Mouse (Mus musculus): Measurements from ENCODE around the gene Akr1a1. TPM values are rescaled to one million over a fixed set of nuclear protein-coding genes. Genes with fewer than 3 reads are reported as not detected.
"Not testable (repeated sequence)": the region's sequence is repeated elsewhere in the genome, so short reads cannot be mapped to it uniquely, and the experiment has no call there.

The Akr1a1 gene
- polyA plus RNA-seq (2012; rRNA removed): 1,043 and 1,056 TPM in 2 replicates

GRCm38 (mm10) chr4:116650924-116651796 lies at the start of gene Akr1a1:
Gene Akr1a1, minus strand, starts transcription at chr4:116651680.
- no peak for DNase-seq (ENCODE audit: low read depth)

- no peak for DNase-seq (ENCODE audit: low read depth)
Measured at GRCm38 (mm10) chr4:116700964-116701363, 49.5 kb upstream of the Akr1a1 start.

- no peak for DNase-seq (ENCODE audit: low read depth)
Measured at GRCm38 (mm10) chr4:116698693-116699342, 47.3 kb upstream of the Akr1a1 start.

- DNase-seq (ENCODE audit: low read depth): no peak
Measured at GRCm38 (mm10) chr4:116693785-116694184, 42.3 kb upstream of the Akr1a1 start.

- DNase-seq (ENCODE audit: low read depth): no peak
Measured at GRCm38 (mm10) chr4:116692146-116692545, 40.7 kb upstream of the Akr1a1 start.

DNA sequence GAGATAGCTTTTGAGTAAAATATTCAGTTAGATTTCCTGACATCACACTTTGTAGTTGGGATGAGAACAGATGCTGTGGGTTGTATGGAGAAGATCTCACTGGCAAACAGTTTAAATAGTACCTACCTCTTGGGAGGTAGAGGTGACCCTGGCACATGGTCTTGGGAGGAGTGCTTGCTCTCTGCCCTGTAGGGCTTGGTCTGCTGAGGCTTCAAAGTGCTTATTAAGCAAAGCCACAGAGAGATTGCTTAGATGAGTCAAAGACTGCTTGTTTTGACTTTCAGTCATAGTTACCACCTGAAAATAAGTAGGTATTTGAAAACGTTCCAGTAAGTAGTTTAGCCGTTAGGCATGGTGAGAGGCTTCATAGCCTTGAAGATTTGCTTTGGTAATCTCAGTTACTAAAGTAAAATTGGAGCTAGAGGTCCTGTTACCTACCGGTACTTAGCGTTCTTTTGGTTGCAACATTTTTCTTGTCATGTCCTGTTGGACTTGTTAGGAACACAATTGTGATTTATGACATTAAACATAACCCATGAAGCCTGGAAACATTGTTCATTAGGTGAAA lies 37.9 kb upstream of the Akr1a1 start:
- peak; percentile 96 for DNase-seq (ENCODE audit: low read depth)

DNA sequence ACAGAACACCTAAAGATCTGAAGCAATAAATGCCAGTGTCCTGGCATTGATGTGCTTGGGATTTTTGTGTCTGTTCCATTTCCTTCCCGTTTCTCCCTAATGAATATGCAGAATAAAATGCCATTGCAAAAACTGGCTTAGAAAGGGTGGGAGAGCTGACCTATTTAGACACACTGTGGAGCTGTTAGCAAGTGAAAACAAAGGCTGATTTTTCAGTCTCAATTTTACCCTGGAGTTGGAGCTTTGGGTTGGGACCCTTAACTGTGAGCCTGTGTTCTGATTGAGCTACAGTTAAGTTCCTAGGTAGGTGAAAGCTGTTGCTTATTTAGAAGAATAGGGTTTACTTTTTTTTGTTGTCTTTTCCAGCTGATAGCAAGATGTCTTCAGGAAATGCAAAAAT lies 35.6 kb upstream of the Akr1a1 start:
- no peak for DNase-seq (ENCODE audit: low read depth)

- no peak for DNase-seq (ENCODE audit: low read depth)
Measured at GRCm38 (mm10) chr4:116685402-116686061, 34.1 kb upstream of the Akr1a1 start, which contains the start of gene Prdx1. Gene Prdx1, plus strand, starts transcription at chr4:116685544.

GRCm38 (mm10) chr4:116684665-116685064 lies 33.2 kb upstream of the Akr1a1 start:
- no peak for DNase-seq (ENCODE audit: low read depth)

GRCm38 (mm10) chr4:116683957-116684356 lies 32.5 kb upstream of the Akr1a1 start:
- DNase-seq (ENCODE audit: low read depth): no peak

DNA sequence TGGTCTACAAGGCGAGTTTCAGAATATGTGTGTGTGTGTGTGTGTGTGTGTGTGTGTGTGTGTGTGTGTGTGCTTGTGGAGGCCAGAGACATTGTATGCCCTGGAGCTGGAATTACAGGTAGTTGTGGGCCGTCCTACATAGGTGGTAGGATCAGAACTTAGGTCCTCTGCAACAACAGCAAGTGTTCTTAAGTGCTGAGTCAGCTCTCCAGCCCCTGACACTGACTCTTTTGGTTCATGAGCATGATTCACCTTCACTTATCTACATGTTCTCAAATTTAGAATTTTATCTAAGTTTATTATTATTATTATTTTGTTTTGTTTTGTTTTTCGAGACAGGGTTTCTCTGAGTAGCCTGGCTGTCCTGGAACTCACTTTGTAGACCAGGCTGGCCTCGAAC lies 29.0 kb upstream of the Akr1a1 start:
- not testable (repeated sequence) for DNase-seq (ENCODE audit: low read depth)

DNA sequence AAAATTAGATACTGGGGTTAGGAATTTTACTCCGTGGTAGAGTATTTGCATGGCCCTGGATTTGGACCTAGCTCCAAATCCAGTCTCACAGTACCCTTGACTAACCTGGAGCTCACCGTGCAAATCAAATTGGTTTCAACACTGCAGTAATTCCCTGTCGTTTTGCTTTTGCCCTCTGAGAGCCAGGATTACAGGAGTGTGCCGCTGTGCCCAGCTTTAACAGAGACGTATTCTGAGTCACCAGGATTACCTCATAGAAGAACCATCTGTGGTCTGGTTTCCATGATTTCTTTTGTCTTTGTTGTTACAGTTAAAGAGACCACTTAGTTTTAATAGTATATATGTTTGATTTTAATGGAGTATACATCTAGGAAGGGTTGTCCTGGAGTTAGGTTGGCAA lies 27.7 kb upstream of the Akr1a1 start:
- DNase-seq (ENCODE audit: low read depth): peak; percentile 83

GRCm38 (mm10) chr4:116677808-116678207 lies 26.3 kb upstream of the Akr1a1 start:
- no peak for DNase-seq (ENCODE audit: low read depth)

- DNase-seq (ENCODE audit: low read depth): no peak
Measured at GRCm38 (mm10) chr4:116676027-116676426, 24.5 kb upstream of the Akr1a1 start.

DNA sequence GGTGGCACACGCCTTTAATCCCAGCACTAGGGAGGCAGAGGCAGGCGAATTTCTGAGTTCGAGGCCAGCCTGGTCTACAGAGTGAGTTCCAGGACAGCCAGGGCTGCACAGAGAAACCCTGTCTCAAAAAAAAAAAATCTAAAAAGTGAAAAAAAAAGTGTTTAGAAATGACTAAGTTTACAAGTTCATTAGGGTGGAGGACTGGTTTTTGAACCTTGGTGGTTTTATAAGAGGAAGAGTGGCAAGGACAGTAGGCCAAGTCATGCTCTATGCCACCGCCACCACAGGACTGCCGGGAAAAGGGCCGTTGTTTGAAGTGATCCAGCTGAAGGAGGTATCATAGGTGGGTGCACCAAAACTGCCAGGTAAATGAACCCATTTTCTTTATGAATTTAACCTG lies 23.3 kb upstream of the Akr1a1 start:
- DNase-seq (ENCODE audit: low read depth): not testable (repeated sequence)

DNA sequence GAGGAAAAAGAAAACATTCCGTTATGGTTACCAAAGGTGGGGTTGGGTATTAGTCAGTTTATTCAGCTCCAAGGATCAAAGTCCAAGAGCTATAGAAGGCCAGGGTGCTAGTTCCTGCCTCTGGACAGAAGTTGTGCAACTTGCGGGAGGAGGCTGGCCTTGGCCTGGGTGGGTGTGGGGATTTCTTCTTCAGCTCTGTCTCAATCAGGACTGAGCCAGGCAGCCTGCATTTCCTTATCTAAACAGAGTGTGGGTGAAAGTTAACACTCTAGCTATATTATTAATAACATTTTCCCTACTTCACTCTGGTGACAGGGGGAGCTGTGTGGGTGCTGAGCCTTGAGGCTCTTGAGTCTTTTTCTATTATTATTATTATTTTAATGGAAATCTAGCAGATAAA lies 21.3 kb upstream of the Akr1a1 start:
- no peak for DNase-seq (ENCODE audit: low read depth)

DNA sequence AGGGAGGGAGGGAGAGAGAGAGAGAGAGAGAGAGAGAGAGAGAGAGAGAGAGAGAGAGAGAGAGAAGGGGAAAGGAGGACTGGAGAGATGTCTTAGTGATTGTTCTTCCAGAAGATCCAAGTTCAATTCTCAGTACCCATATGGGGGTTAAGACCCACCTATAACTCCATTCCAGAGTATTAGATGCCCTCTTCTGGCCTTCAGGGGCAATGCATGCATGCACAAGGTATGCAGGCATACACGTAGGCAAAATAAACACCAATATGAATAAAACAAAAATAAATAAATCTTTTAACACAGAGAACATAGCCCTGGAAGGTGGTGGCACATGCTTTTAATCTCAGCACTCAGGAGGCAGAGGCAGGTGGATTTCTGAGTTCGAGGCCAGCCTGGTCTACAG lies 17.8 kb upstream of the Akr1a1 start:
- no peak for DNase-seq (ENCODE audit: low read depth)

- no peak for DNase-seq (ENCODE audit: low read depth)
Measured at GRCm38 (mm10) chr4:116668145-116668544, 16.7 kb upstream of the Akr1a1 start.

- DNase-seq (ENCODE audit: low read depth): no peak
Measured at GRCm38 (mm10) chr4:116666625-116667024, 15.1 kb upstream of the Akr1a1 start.

GRCm38 (mm10) chr4:116661998-116662397 lies 10.5 kb upstream of the Akr1a1 start:
- DNase-seq (ENCODE audit: low read depth): no peak

- no peak for DNase-seq (ENCODE audit: low read depth)
Measured at GRCm38 (mm10) chr4:116660829-116661228, 9.3 kb upstream of the Akr1a1 start.

GRCm38 (mm10) chr4:116659916-116660315 lies 8.4 kb upstream of the Akr1a1 start:
- not testable (repeated sequence) for DNase-seq (ENCODE audit: low read depth)

All from gonadal fat pad, adult 2 months (tissue).